Mouse (Mus musculus): ENCODE measurements around the gene St6gal1. TPM values are rescaled to one million over a fixed set of nuclear protein-coding genes. Genes with fewer than 3 reads are reported as not detected.

The St6gal1 gene
- polyA plus RNA-seq, 1 experiment from 2014 or later, result 36.2 TPM

DNA sequence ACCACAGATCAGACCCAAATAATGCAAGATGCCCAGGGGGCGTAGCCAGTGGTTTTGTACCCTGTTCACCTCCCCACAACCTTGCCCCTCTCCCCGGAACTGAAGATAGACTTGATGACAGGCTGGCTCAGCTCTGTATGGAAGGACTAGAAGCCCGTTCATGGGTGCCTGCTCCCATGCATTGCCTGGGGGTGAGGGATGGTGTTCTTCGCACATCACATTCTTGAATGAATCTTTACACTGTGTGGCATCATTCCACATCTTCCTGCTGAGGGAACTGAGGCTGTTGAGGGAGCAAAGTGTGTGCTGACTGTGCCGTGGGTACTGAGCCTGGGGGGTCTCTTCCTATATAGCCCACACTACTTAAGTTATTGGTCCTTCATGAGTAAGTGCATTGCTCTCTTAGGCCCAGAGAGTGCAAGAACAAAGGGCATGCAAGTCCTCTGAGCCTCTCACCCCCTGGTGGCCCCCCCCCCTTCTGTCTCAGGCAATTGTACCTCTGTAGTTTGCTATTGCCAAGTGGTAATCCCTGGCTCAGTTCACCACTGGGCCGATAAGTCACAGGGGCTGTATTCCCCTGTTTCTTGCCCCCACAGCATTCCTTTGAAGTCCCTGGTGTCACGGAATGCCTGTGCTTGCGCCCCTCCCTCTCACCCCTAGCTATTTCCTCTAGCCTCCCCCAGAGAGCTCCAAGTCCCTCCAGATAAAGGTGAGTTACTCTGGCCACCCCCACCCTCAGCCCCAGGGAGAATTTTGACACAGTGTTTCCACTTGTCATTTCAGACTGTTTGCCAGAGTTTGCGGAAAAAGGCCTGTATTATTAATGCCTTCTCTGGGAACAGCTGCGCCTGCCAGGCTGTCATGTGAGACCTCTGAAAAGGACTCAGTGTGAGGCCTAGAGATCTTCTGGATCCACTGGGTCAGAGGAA is 45.7 kb downstream of the St6gal1 start:
- peaks cover 46% of the 10 kb centered on the region for H3K4me1 ChIP-seq
- H3K4me3 ChIP-seq (replicated peaks), result no peak overlapping the region
- ATAC-seq (ENCODE audit: low FRiP score), result peak; percentile 56; the same call in 1 of the 2 replicates
- H3K27me3 ChIP-seq, result peaks cover 11% of the 10 kb centered on the region
- no peaks in the 10 kb centered on the region for H3K36me3 ChIP-seq (replicated peaks)
- no peak overlapping the region for H3K9ac ChIP-seq
- 0 out of 2 replicates have a peak overlapping the region, but pooled peaks have one; percentile 19 for H3K4me2 ChIP-seq
- 20% methylated on average over 10 of the region's 10 CpGs for WGBS
- no peaks in the 10 kb centered on the region for H3K9me3 ChIP-seq
- peak overlapping the region; percentile 63 for H3K27ac ChIP-seq

GRCm38 (mm10) chr16:23270913-23271253 is 46.3 kb downstream of the St6gal1 start:
- ATAC-seq (ENCODE audit: low FRiP score), result peak; percentile 61; the same call in 1 of the 2 replicates
- Histone ChIP-seq H3K9me3 (no peaks in the 10 kb centered on the region), H3K27ac (peak overlapping the region; percentile 63), H3K27me3 (peaks cover 11% of the 10 kb centered on the region), H3K9ac (no peak overlapping the region), H3K4me1 (peaks cover 44% of the 10 kb centered on the region), H3K36me3 (replicated peaks) (no peaks in the 10 kb centered on the region), H3K4me2 (no peak overlapping the region), H3K4me3 (replicated peaks) (no peak overlapping the region)
- WGBS, result 7% methylated on average over 3 of the region's 3 CpGs

GRCm38 (mm10) chr16:23271746-23272520 is 47.4 kb downstream of the St6gal1 start:
- H3K36me3 ChIP-seq (replicated peaks), result no peaks in the 10 kb centered on the region
- 75% methylated on average over 14 of the region's 14 CpGs for WGBS
- H3K4me2 ChIP-seq, result no peak overlapping the region
- peaks cover 11% of the 10 kb centered on the region for H3K27me3 ChIP-seq
- H3K4me3 ChIP-seq (replicated peaks), result no peak overlapping the region
- 0 out of 2 replicates have a peak overlapping the region, but pooled peaks have one; percentile 25 for H3K27ac ChIP-seq
- H3K4me1 ChIP-seq, result peaks cover 44% of the 10 kb centered on the region
- no peak overlapping the region for H3K9ac ChIP-seq
- no peaks in the 10 kb centered on the region for H3K9me3 ChIP-seq
- ATAC-seq (ENCODE audit: low FRiP score), result no peak

DNA sequence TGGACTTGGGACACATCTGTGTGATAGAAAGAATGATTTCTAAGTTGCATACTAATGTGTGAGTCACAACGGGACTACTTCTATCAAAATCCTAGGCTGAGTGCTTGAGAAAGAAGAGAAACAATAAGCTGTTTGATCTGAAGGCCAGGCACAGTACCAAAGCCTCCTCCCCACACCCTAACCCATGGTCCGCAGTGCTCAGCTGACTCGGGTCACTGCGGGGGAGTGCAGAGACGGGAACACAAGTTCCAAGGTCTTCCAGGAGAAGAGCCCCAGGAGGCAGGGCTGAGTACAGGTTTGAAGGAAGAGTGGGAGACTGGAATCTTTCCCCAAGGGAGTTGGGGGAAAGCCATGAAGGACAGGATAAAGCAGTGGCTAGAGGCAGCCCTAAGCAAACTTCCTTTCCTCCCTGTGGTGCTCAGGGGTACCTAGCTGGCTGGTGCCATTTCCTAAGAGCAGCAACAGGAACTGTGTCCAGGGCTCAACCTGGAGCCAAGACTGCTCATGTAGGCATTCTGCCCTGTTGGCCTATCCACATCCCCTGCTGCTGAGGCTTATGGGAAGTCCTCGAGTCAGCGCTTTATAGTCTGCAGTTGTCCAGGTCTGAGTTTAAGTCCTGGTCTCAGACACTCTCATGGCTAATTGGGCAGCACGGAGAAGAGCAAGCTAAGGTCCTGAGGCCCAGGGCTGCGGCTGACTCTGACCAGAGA is 48.1 kb downstream of the St6gal1 start:
- H3K9ac ChIP-seq, result no peak overlapping the region
- H3K4me1 ChIP-seq, result peaks cover 44% of the 10 kb centered on the region
- H3K27me3 ChIP-seq, result peaks cover 11% of the 10 kb centered on the region
- 0 out of 2 replicates have a peak overlapping the region, but pooled peaks have one; percentile 25 for H3K27ac ChIP-seq
- ATAC-seq (ENCODE audit: low FRiP score), result no peak
- no peaks in the 10 kb centered on the region for H3K36me3 ChIP-seq (replicated peaks)
- no peaks in the 10 kb centered on the region for H3K9me3 ChIP-seq
- 53% methylated on average over 9 of the region's 9 CpGs for WGBS
- H3K4me2 ChIP-seq, result no peak overlapping the region
- H3K4me3 ChIP-seq (replicated peaks), result no peak overlapping the region

DNA sequence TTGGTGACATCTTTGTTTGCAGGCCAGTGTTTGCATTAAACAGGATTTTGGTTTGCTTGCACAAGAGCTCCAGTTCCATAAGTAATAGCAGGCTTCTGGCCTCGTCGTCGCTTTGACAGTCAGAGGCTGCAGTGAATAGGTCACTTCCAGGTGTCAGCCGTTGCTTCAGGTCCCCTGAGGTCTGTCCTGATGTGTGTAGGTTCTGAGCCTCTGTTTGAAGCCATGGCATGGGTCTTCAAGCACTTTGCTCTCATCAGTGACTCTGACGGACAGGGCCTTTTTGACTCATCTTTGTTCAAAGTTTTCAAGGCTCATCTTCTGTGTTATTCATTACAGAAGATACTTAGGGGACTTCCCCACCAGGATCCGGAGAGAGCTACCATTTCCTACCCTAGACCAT is 49.5 kb downstream of the St6gal1 start:
- 83% methylated on average over 6 of the region's 6 CpGs for WGBS
- Histone ChIP-seq H3K9me3 (no peaks in the 10 kb centered on the region), H3K4me1 (peaks cover 44% of the 10 kb centered on the region), H3K4me2 (no peak overlapping the region), H3K36me3 (replicated peaks) (no peaks in the 10 kb centered on the region), H3K27me3 (peaks cover 8% of the 10 kb centered on the region), H3K9ac (no peak overlapping the region), H3K4me3 (replicated peaks) (no peak overlapping the region), H3K27ac (no peak overlapping the region)
- no peak for ATAC-seq (ENCODE audit: low FRiP score)

DNA sequence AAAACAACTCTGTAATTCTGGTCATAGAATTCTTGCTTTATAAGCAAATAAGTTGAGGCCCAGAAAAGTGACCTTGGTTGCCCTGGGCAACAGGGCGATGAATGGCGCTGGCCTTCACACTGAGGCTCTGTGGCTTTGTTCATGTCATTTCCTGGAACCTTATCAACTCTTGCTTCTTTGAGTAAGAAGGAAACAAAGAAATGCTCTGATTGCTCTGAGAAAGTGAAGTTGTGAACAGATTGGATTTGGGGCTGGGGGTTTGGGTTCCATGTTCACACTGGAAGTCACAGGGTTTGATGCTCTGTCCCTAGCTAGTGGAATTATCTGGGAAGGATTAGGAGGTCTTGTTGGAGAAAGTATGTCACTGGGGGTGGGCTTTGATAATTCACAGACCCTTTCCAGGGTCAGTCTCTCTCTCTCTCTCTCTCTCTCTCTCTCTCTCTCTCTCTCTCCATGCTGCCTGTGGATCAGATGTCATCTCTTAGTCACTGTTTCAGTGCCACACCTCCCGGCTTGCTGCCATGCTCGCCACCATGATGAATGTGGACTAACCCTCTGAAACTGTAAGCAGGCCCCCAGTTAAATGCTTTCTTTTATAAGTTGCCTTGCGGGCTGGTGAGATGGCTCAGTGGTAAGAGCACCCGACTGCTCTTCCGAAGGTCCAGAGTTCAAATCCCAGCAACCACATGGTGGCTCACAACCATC is 50.2 kb downstream of the St6gal1 start:
- 86% methylated on average over 7 of the region's 7 CpGs for WGBS
- no peaks in the 10 kb centered on the region for H3K9me3 ChIP-seq
- no peak for ATAC-seq (ENCODE audit: low FRiP score)
- no peak overlapping the region for H3K27ac ChIP-seq
- H3K4me3 ChIP-seq (replicated peaks), result no peak overlapping the region
- peaks cover 36% of the 10 kb centered on the region for H3K4me1 ChIP-seq
- H3K4me2 ChIP-seq, result no peak overlapping the region
- no peaks in the 10 kb centered on the region for H3K36me3 ChIP-seq (replicated peaks)
- 0 out of 2 replicates have a peak, but pooled peaks cover under 1% of the 10 kb centered on the region for H3K27me3 ChIP-seq
- H3K9ac ChIP-seq, result no peak overlapping the region

DNA sequence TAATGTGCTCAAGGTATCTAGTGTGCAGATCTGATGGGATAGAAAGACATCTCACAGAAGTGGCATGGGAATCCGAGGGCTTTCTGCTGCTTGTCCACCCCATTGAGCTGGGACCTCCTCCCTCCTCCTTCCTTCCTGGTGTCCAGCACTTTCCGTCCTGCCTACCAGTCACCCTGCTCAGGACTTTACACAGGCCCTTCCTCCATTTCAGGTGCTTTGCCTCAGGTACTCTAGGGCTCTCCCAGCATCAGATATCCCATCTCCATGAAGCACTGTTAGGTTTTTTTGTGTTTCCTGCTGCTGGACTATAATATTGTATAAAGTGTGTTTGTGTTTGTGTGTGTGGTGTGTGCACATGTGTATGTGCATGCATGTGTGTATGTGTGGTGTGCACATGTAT is 51.1 kb downstream of the St6gal1 start:
- 89% methylated on average over 2 of the region's 2 CpGs for WGBS
- ATAC-seq (ENCODE audit: low FRiP score), result no peak
- Histone ChIP-seq H3K36me3 (replicated peaks) (no peaks in the 10 kb centered on the region), H3K4me3 (replicated peaks) (no peak overlapping the region), H3K9ac (no peak overlapping the region), H3K27ac (no peak overlapping the region), H3K9me3 (no peaks in the 10 kb centered on the region), H3K27me3 (no peaks in the 10 kb centered on the region), H3K4me1 (peaks cover 27% of the 10 kb centered on the region), H3K4me2 (no peak overlapping the region)

GRCm38 (mm10) chr16:23279879-23280741 is 55.6 kb downstream of the St6gal1 start:
- ATAC-seq (ENCODE audit: low FRiP score), result no peak

GRCm38 (mm10) chr16:23280742-23281090 is 56.2 kb downstream of the St6gal1 start:
- H3K4me1 ChIP-seq, result no peaks in the 10 kb centered on the region; the same call in 1 of the 2 replicates
- no peaks in the 10 kb centered on the region for H3K9me3 ChIP-seq
- H3K27me3 ChIP-seq, result no peaks in the 10 kb centered on the region
- no peak overlapping the region for H3K9ac ChIP-seq
- H3K4me3 ChIP-seq (replicated peaks), result no peak overlapping the region
- 82% methylated on average over 4 of the region's 4 CpGs for WGBS
- 0 out of 2 replicates have a peak, but pooled peaks cover 3% of the 10 kb centered on the region for H3K36me3 ChIP-seq (replicated peaks)
- H3K27ac ChIP-seq, result no peak overlapping the region
- no peak for ATAC-seq (ENCODE audit: low FRiP score)
- H3K4me2 ChIP-seq, result no peak overlapping the region

More at GRCm38 (mm10) chr16:23279879-23280741, 55.6 kb downstream of the St6gal1 start:
- 0 out of 2 replicates have a peak, but pooled peaks cover 3% of the 10 kb centered on the region for H3K36me3 ChIP-seq (replicated peaks)
- no peaks in the 10 kb centered on the region for H3K9me3 ChIP-seq
- no peak overlapping the region for H3K4me2 ChIP-seq
- H3K4me1 ChIP-seq, result no peaks in the 10 kb centered on the region; the same call in 1 of the 2 replicates
- 73% methylated on average over 9 of the region's 9 CpGs for WGBS
- H3K4me3 ChIP-seq (replicated peaks), result no peak overlapping the region
- no peak overlapping the region for H3K9ac ChIP-seq
- H3K27me3 ChIP-seq, result no peaks in the 10 kb centered on the region
- no peak overlapping the region for H3K27ac ChIP-seq

GRCm38 (mm10) chr16:23282241-23282640 is 57.7 kb downstream of the St6gal1 start:
- no peak for ATAC-seq (ENCODE audit: low FRiP score)
- Histone ChIP-seq H3K4me3 (replicated peaks) (no peak overlapping the region), H3K4me1 (no peaks in the 10 kb centered on the region; the same call in 1 of the 2 replicates), H3K4me2 (no peak overlapping the region), H3K9ac (no peak overlapping the region), H3K9me3 (no peaks in the 10 kb centered on the region), H3K27me3 (no peaks in the 10 kb centered on the region), H3K27ac (no peak overlapping the region), H3K36me3 (replicated peaks) (0 out of 2 replicates have a peak, but pooled peaks cover 3% of the 10 kb centered on the region)
- WGBS, result 94% methylated on average over 5 of the region's 5 CpGs

- Histone ChIP-seq H3K4me2 (no peak overlapping the region), H3K4me3 (replicated peaks) (no peak overlapping the region), H3K36me3 (replicated peaks) (0 out of 2 replicates have a peak, but pooled peaks cover 3% of the 10 kb centered on the region), H3K9me3 (no peaks in the 10 kb centered on the region), H3K27ac (no peak overlapping the region), H3K9ac (no peak overlapping the region), H3K4me1 (no peaks in the 10 kb centered on the region; the same call in 1 of the 2 replicates), H3K27me3 (no peaks in the 10 kb centered on the region)
- WGBS, result 88% methylated on average over 5 of the region's 5 CpGs
- ATAC-seq (ENCODE audit: low FRiP score), result no peak
Observed at GRCm38 (mm10) chr16:23282941-23283340, 58.4 kb downstream of the St6gal1 start.
